Mouse (Mus musculus): Measurements from ENCODE around the gene Myh6. TPM values are rescaled to one million over a fixed set of nuclear protein-coding genes. Genes with fewer than 3 reads are reported as not detected.
A peak's percentile ranks its signal among the peaks of the same experiment; 100 is the strongest.

Myh6 gene
- polyA plus RNA-seq, 1 experiment from 2014 or later: 0.41 TPM

DNA sequence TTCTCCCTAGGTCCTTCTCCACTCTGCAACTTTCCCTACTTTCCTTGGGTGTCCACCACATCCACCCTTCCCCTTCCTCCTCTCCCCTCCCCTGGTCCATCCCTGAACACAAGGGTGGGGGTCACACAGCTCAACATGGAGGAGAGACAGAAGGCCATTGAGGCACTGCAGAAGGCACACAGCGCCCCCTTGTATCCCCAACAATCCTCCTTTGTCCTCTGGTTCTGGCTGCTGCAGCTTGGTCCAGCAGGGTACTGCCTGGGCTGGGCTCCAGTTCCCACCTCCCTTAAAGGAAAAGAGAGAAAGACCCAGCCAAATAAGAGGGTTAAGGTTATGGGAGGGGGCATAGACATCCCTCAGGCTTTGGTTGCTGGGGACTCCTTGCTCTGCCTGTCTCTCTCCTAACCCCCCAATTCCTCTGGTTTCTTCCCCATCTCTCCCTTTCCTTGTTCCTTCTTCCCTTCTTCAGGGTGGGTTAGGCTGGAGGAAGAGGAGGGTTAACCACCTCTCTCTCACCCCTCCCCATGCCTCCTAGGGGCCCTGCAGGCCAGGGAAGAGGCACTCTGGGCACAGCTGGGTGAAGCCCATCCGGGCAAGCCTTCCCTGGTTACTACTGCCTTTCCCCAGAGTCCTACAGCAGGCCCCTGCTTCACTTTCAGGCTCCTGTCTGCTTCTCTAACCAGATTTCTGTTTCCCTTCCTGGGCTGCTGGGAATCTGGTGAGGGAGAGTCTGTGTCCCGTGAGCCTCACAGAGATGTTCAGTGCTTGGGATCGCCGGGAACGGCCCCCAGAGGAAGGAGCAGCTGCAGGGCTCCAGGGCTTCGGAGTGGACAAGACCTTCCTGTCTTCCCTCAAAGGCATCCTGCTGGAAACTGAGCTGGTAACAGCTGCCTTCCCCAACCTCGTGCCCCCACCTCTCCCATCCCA is 30.6 kb downstream of the Myh6 start, which contains the start of gene Cmtm5:
Cmtm5 (plus strand) TSS at position 358 of the 927 bp plus-strand sequence.
- no peaks in the 10 kb centered on the region for H3K36me3 ChIP-seq (replicated peaks)
- DNase-seq (ENCODE audit: extremely low spot score, low spot score): no peak
- peak within 1 kb of the TSS; percentile 80 for H3K27ac ChIP-seq
- H3K4me1 ChIP-seq: peaks cover 37% of the 10 kb centered on the region
- no peaks in the 10 kb centered on the region for H3K9me3 ChIP-seq
- H3K27me3 ChIP-seq (ENCODE audit: poor library complexity, severe bottlenecking): no peaks in the 10 kb centered on the region
- 42% methylated on average over 8 of the region's 8 CpGs for WGBS
- no peak within 1 kb of the TSS for H3K4me3 ChIP-seq

- peak within 1 kb of the TSS; percentile 53; the same call in 1 of the 2 replicates for H3K27ac ChIP-seq
- no peak within 1 kb of the TSS for H3K4me3 ChIP-seq
- no peaks in the 10 kb centered on the region for H3K9me3 ChIP-seq
- 46% methylated on average over 6 of the region's 6 CpGs for WGBS
- H3K4me1 ChIP-seq: peaks cover 53% of the 10 kb centered on the region
- peaks cover 12% of the 10 kb centered on the region for H3K27me3 ChIP-seq (ENCODE audit: poor library complexity, severe bottlenecking)
- DNase-seq (ENCODE audit: extremely low spot score, low spot score): no peak
- no peaks in the 10 kb centered on the region for H3K36me3 ChIP-seq (replicated peaks)
Measured at GRCm38 (mm10) chr14:54932645-54933150, 34.0 kb downstream of the Myh6 start, which contains the start of gene Il25. Il25 (plus strand) TSS chr14:54932695.

DNA sequence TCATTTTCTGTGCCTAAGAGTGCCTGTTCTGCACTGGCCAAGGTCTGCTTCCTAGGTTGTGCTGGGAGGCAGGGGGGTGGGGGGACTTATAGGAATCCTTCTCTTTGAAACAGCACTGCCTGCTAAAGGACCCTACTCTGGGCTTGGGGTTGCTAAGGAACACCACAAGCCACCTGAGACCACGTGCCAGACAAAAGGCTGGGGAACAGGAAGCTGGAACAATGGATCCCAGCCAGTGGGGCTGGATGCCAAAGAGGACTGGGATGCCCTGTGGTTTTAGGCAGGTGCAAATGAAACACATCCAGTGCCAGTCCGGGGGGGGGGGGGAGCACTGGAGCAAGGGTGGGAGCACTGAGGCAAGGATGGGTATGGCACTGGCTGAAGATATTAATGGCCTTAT is 36.3 kb downstream of the Myh6 start:
- H3K27me3 ChIP-seq (ENCODE audit: poor library complexity, severe bottlenecking): peaks cover 24% of the 10 kb centered on the region
- H3K27ac ChIP-seq: peak overlapping the region; percentile 8; the same call in 1 of the 2 replicates
- H3K4me1 ChIP-seq: peaks cover 64% of the 10 kb centered on the region
- DNase-seq (ENCODE audit: extremely low spot score, low spot score): no peak
- no peaks in the 10 kb centered on the region for H3K36me3 ChIP-seq (replicated peaks)
- 26% methylated on average over 2 of the region's 2 CpGs for WGBS
- H3K4me3 ChIP-seq: no peak overlapping the region
- H3K9me3 ChIP-seq: no peaks in the 10 kb centered on the region

- Histone ChIP-seq H3K4me3 (no peak overlapping the region), H3K36me3 (replicated peaks) (no peaks in the 10 kb centered on the region), H3K9me3 (no peaks in the 10 kb centered on the region), H3K4me1 (peaks cover 70% of the 10 kb centered on the region), H3K27ac (no peak overlapping the region), H3K27me3 (ENCODE audit: poor library complexity, severe bottlenecking) (peaks cover 24% of the 10 kb centered on the region)
- DNase-seq (ENCODE audit: extremely low spot score, low spot score): no peak
- 83% methylated on average over 5 of the region's 5 CpGs for WGBS
Measured at GRCm38 (mm10) chr14:54929801-54930200, 36.9 kb downstream of the Myh6 start.

- no peak for DNase-seq (ENCODE audit: extremely low spot score, low spot score)
- Histone ChIP-seq H3K27me3 (ENCODE audit: poor library complexity, severe bottlenecking) (peaks cover 24% of the 10 kb centered on the region), H3K4me3 (peak overlapping the region; percentile 69), H3K4me1 (peaks cover 78% of the 10 kb centered on the region), H3K36me3 (replicated peaks) (peaks cover 16% of the 10 kb centered on the region), H3K9me3 (peaks cover 4% of the 10 kb centered on the region; the same call in 1 of the 2 replicates), H3K27ac (peak overlapping the region; percentile 100)
- WGBS: 10% methylated on average over 7 of the region's 7 CpGs
Measured at GRCm38 (mm10) chr14:54927296-54927695, 39.4 kb downstream of the Myh6 start.

DNA sequence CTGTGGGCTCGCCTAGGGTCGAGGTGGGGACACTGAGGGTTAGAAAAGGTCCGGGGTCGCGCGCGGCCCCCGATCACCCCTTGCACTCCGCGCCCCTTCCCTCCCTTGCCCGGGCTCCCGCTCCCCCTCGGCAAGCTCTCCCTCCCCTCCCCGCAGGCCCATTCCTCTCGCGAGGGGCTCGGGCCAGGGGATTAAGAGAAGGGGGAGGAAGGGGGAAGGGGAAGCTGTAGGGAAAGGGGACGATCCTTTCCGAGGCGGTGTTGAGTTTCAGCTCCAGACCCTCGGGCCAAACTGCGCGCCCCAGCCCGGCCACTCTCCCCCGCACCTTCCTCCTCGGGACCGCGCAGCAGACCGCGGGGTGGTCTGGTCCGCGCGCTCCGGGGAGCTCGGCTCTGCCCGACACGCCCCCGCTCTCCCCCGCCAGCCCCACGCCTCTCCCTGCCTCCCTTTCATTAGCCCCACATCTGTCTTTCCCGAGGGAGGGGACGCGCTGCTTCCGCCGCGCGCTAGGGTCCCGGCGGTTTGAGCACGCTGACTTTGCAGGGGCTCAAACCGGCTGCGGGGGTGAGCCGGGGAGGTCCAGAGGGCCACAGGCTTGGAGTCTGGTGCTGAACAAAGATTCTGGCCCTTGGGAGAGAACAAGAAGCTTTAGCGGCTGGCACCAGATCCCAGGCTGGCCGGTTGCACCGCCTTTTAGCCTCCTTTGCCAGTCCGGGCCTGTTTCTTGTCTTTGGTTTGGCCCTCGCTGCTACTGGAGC is 40.1 kb downstream of the Myh6 start:
- 0% methylated on average over 48 of the region's 58 CpGs for WGBS

DNA sequence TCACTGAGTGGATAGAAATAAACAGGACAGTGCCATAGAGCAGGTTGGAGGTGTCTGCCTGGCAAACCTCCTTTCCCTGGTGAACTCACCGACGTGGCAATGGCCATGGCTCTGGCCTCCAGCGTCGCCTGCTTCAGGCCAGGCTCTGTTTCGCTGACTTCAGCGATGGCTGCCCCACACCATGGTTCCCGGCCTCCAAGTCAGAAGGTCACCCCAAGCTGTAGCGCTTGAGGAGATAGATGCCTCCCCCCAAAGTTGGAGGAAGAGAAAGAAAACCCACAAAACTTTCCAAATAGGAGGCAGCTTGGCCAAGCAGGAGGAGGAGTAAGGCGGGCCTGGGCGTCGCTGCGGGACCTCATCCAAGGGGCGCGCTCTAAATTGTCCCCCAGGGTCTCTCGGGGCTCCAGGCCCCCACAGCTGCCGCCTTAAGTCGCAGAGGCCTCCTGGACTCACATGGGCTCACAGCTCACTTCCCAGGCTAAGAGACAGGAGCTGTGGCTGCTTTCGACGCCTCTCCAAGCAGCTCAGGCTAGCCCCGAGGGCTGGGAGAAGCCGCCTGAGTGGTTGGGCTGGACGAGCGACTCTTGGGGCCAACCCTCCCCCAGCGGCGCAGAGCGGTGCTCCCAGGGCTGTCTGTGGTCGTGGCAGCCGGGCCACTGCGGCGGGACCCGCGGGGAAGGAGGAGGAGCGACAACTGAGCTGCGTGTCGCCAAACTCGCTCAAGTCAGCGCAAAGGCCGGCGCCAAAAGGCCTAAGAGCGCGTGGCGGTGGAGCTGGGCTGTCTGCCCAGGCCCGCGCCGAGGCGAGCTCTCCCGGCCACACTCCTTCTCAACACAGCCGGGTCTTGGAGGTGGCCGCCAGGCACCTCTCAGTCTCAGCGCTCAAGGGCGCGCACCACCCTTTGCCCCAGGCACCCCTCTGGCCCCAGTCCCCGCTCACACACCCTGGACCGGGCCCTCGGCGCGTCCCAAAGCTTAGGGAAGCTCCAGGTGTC is 41.1 kb downstream of the Myh6 start, which contains the start of gene Efs:
Efs (minus strand) TSS at position 778 of the 994 bp plus-strand sequence.
- Histone ChIP-seq H3K4me1 (peaks cover 62% of the 10 kb centered on the region), H3K4me3 (peak within 1 kb of the TSS; percentile 69), H3K27ac (peak within 1 kb of the TSS; percentile 100), H3K27me3 (ENCODE audit: poor library complexity, severe bottlenecking) (peaks cover 24% of the 10 kb centered on the region), H3K36me3 (replicated peaks) (peaks cover 32% of the 10 kb centered on the region), H3K9me3 (peaks cover 20% of the 10 kb centered on the region)
- under 1% methylated on average over 57 of the region's 57 CpGs for WGBS
- peak; percentile 76 for DNase-seq (ENCODE audit: extremely low spot score, low spot score)

More for the DNA sequence above, 40.1 kb downstream of the Myh6 start:
- Histone ChIP-seq H3K9me3 (peaks cover 11% of the 10 kb centered on the region), H3K27ac (peak overlapping the region; percentile 100), H3K4me1 (peaks cover 72% of the 10 kb centered on the region), H3K4me3 (peak overlapping the region; percentile 69), H3K36me3 (replicated peaks) (peaks cover 23% of the 10 kb centered on the region), H3K27me3 (ENCODE audit: poor library complexity, severe bottlenecking) (peaks cover 24% of the 10 kb centered on the region)
- DNase-seq (ENCODE audit: extremely low spot score, low spot score): peak; percentile 87

GRCm38 (mm10) chr14:54924641-54925348 is 41.9 kb downstream of the Myh6 start:
- WGBS: 5% methylated on average over 7 of the region's 7 CpGs
- Histone ChIP-seq H3K27me3 (ENCODE audit: poor library complexity, severe bottlenecking) (peaks cover 24% of the 10 kb centered on the region), H3K36me3 (replicated peaks) (peaks cover 41% of the 10 kb centered on the region), H3K4me3 (peak overlapping the region; percentile 69), H3K9me3 (peaks cover 24% of the 10 kb centered on the region), H3K27ac (peak overlapping the region; percentile 100), H3K4me1 (peaks cover 55% of the 10 kb centered on the region)
- DNase-seq (ENCODE audit: extremely low spot score, low spot score): peak; percentile 70

GRCm38 (mm10) chr14:54920076-54920685 is 46.5 kb downstream of the Myh6 start:
- Histone ChIP-seq H3K4me3 (no peak overlapping the region), H3K4me1 (peaks cover 22% of the 10 kb centered on the region), H3K36me3 (replicated peaks) (peaks cover 87% of the 10 kb centered on the region), H3K9me3 (peaks cover 24% of the 10 kb centered on the region), H3K27ac (no peak overlapping the region), H3K27me3 (ENCODE audit: poor library complexity, severe bottlenecking) (no peaks in the 10 kb centered on the region)
- no peak for DNase-seq (ENCODE audit: extremely low spot score, low spot score)
- WGBS: 96% methylated on average over 16 of the region's 16 CpGs

GRCm38 (mm10) chr14:54913343-54913742 is 53.4 kb downstream of the Myh6 start:
- H3K27me3 ChIP-seq (ENCODE audit: poor library complexity, severe bottlenecking): no peaks in the 10 kb centered on the region; the same call in 1 of the 2 replicates
- WGBS: 21% methylated on average over 10 of the region's 10 CpGs
- H3K36me3 ChIP-seq (replicated peaks): peaks cover 69% of the 10 kb centered on the region
- no peaks in the 10 kb centered on the region for H3K9me3 ChIP-seq
- peak overlapping the region; percentile 94 for H3K27ac ChIP-seq
- H3K4me1 ChIP-seq: peaks cover 30% of the 10 kb centered on the region
- no peak for DNase-seq (ENCODE audit: extremely low spot score, low spot score)
- peak overlapping the region; percentile 94 for H3K4me3 ChIP-seq

DNA sequence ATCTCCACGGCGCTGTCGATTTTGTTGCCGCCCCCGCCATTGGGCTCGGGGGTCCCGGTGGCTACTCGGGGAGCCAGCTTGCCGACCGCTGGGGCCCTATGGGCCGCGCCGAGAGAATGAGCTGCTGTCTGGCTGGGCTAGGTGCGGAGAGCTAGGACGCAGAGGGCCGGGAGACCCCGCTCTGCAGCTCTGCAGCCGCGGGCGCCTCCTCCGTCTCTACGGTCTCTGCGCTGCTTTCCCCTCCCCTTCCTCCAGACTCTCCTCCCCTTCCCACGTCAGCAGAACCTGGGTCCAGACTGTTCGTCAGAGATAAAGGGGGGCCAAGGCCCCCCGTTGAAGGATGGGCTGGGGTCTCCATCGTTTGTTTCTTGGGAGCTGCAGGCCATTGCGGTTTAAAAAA is 53.8 kb downstream of the Myh6 start, which contains the start of gene Slc22a17:
Slc22a17 (minus strand) TSS at position 247 of the 400 bp plus-strand sequence.
- peaks cover 69% of the 10 kb centered on the region for H3K36me3 ChIP-seq (replicated peaks)
- no peaks in the 10 kb centered on the region for H3K9me3 ChIP-seq
- peaks cover 32% of the 10 kb centered on the region for H3K4me1 ChIP-seq
- H3K27ac ChIP-seq: peak within 1 kb of the TSS; percentile 94
- DNase-seq (ENCODE audit: extremely low spot score, low spot score): peak; percentile 78
- peak within 1 kb of the TSS; percentile 94 for H3K4me3 ChIP-seq
- H3K27me3 ChIP-seq (ENCODE audit: poor library complexity, severe bottlenecking): no peaks in the 10 kb centered on the region; the same call in 1 of the 2 replicates
- WGBS: under 1% methylated on average over 28 of the region's 28 CpGs
